Comparison of ENCODE assay signal across 26 mouse cellular contexts in the genomic region with DNA sequence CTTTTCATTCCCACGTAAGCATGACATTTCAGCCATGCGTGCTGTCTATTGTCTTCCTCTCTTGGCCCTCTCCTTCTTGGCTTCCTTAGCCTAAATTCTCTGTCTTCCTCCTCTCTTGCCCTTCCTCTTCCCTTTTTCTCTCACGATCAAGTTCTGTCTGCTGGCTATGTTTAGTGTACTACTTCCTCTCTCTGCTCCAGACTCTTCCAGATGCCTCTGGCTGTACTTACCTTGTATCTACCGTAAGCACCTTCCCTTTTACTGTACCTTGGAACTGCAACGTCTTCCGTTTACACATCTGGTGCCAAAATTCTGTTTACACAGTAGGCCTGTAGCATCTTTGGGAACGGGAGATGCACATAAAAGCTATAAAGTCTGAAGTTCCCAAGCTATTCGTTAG. TPM values are rescaled to one million over a fixed set of nuclear protein-coding genes. Genes with fewer than 3 reads are reported as not detected.
DNase-seq lines count a peak whose midpoint lies in the region; ATAC-seq and TF ChIP-seq lines count a peak whose summit lies in the region.
"Had no signal": no experiment of that assay in that cellular context is flagged by ENCODE, and none has a peak within 500 bp of the region (broad histone marks: within the 10 kb centered on the region; RNA-seq: fewer than 3 reads in every experiment).

No protein-coding gene starts in this region.

- TF ChIP-seq EP300 in MEL (IDR thresholded peaks at IDR 0.05; ENCODE audit: low read depth in 1 of 2, low read length in 2 of 2) = no peak

- no peak for TF ChIP-seq POLR2A in MEL (IDR thresholded peaks at IDR 0.05; ENCODE audit: control insufficient read depth in 1 of 2, insufficient read depth in 1 of 2, low read depth in 1 of 2, low read length in 2 of 2, poor library complexity in 1 of 2)
- no peak for TF ChIP-seq POLR2A in thymus, adult 2 months (IDR thresholded peaks at IDR 0.05; ENCODE audit: control insufficient read depth, extremely low read depth, insufficient read depth, low read length, poor library complexity)

- H3K4me2 ChIP-seq in intestine, embryonic 15.5 days (replicated peaks) = peak overlapping the region; percentile 33
- H3K4me2 ChIP-seq in limb, embryonic 12.5 days = 0 out of 2 replicates have a peak overlapping the region, but pooled peaks have one; percentile 1
- H3K4me2 ChIP-seq: embryonic facial prominence, embryonic 12.5 days; forebrain, embryonic 12.5 days; heart, embryonic 11.5 days; heart, embryonic 15.5 days; hindbrain, embryonic 14.5 days had no signal

- peak; percentile 18 for DNase-seq in MEL (ENCODE audit: low read depth, low spot score)
- no peak for DNase-seq in T-cell, adult 2 months (ENCODE audit: low spot score)
- DNase-seq in cerebellum, adult 11 months = no peak
- no peak for DNase-seq in thymus, adult 2 months
- DNase-seq: adrenal gland, postnatal 10 days; cerebellum, adult 8-10 months; cerebellum, postnatal 14 days; gastrocnemius, postnatal 10 days; heart, adult 2 months; heart, postnatal 14 days had no signal

- no peak overlapping the region for H3K4me3 ChIP-seq in MEL (ENCODE audit: control insufficient read depth in 1 of 2, insufficient read depth in 1 of 2, low read depth in 2 of 2, low read length in 2 of 2)
- peak overlapping the region; percentile 10; the same call in 1 of the 2 replicates for H3K4me3 ChIP-seq in intestine, embryonic 15.5 days (replicated peaks)
- no peak overlapping the region for H3K4me3 ChIP-seq in limb, embryonic 12.5 days (replicated peaks)
- H3K4me3 ChIP-seq in thymus, adult 2 months (ENCODE audit: control insufficient read depth, insufficient read depth, low read length) = no peak overlapping the region
- H3K4me3 ChIP-seq: embryonic facial prominence, embryonic 12.5 days; forebrain, embryonic 12.5 days; heart, adult 2 months; heart, embryonic 15.5 days; hindbrain, embryonic 10.5 days had no signal

- no peak overlapping the region for H3K27ac ChIP-seq in MEL (ENCODE audit: control insufficient read depth, low read depth, low read length)
- no peak overlapping the region for H3K27ac ChIP-seq in intestine, embryonic 15.5 days
- no peak overlapping the region for H3K27ac ChIP-seq in limb, embryonic 12.5 days
- no peak overlapping the region for H3K27ac ChIP-seq in thymus, adult 2 months (ENCODE audit: control insufficient read depth, insufficient read depth, low read length)
- H3K27ac ChIP-seq: embryonic facial prominence, embryonic 12.5 days; forebrain, embryonic 12.5 days; heart, adult 2 months; heart, embryonic 15.5 days; hindbrain, embryonic 10.5 days; hindbrain, embryonic 14.5 days had no signal

- H3K27me3 ChIP-seq in MEL (ENCODE audit: control insufficient read depth in 1 of 2, insufficient read depth in 2 of 2, low read length in 2 of 2) = no peaks in the 10 kb centered on the region
- no peaks in the 10 kb centered on the region for H3K27me3 ChIP-seq in intestine, embryonic 15.5 days (replicated peaks)
- H3K27me3 ChIP-seq in limb, embryonic 12.5 days = no peaks in the 10 kb centered on the region
- H3K27me3 ChIP-seq in thymus, adult 2 months (ENCODE audit: control insufficient read depth, insufficient read depth, low read length) = no peaks in the 10 kb centered on the region
- H3K27me3 ChIP-seq: CH12.LX; embryonic facial prominence, embryonic 12.5 days; forebrain, embryonic 12.5 days; heart, embryonic 15.5 days had no signal

- H3K36me3 ChIP-seq in MEL (ENCODE audit: control insufficient read depth in 1 of 2, insufficient read depth in 2 of 2, low read length in 2 of 2) = no peaks in the 10 kb centered on the region
- no peaks in the 10 kb centered on the region for H3K36me3 ChIP-seq in intestine, embryonic 15.5 days
- H3K36me3 ChIP-seq in limb, embryonic 12.5 days = no peaks in the 10 kb centered on the region
- no peaks in the 10 kb centered on the region for H3K36me3 ChIP-seq in thymus, adult 2 months (ENCODE audit: control insufficient read depth, insufficient read depth, low read length)
- H3K36me3 ChIP-seq: embryonic facial prominence, embryonic 12.5 days; forebrain, embryonic 12.5 days; heart, embryonic 15.5 days; hindbrain, embryonic 10.5 days had no signal

- no peaks in the 10 kb centered on the region for H3K9me3 ChIP-seq in MEL (replicated peaks; ENCODE audit: insufficient read depth, low read length)
- no peaks in the 10 kb centered on the region for H3K9me3 ChIP-seq in intestine, embryonic 15.5 days
- H3K9me3 ChIP-seq in limb, embryonic 12.5 days = no peaks in the 10 kb centered on the region
- H3K9me3 ChIP-seq: embryonic facial prominence, embryonic 12.5 days; forebrain, embryonic 12.5 days; heart, embryonic 15.5 days; hindbrain, embryonic 10.5 days had no signal

- TF ChIP-seq RAD21 in MEL (IDR thresholded peaks at IDR 0.05; ENCODE audit: low read depth, low read length) = no peak

- 0 out of 2 replicates have a peak, but pooled peaks have one; percentile 29 for ATAC-seq in common myeloid progenitor, adult 5-6 weeks (replicated peaks; ENCODE audit: low read depth, poor library complexity, severe bottlenecking)
- ATAC-seq in intestine, embryonic 15.5 days = peak; percentile 60
- no peak for ATAC-seq in limb, embryonic 12.5 days (ENCODE audit: insufficient number of reproducible peaks, insufficient read depth, low FRiP score, low TSS enrichment, low read depth)
- no peak for ATAC-seq in CD4-positive, CD25-positive, alpha-beta regulatory T cell, adult 4 months
- ATAC-seq: forebrain, embryonic 16.5 days had no signal

- no peaks in the 10 kb centered on the region for H3K4me1 ChIP-seq in MEL (ENCODE audit: control insufficient read depth in 1 of 2, insufficient read depth in 2 of 2, low read length in 2 of 2)
- H3K4me1 ChIP-seq in intestine, embryonic 15.5 days (replicated peaks) = no peaks in the 10 kb centered on the region
- H3K4me1 ChIP-seq in limb, embryonic 12.5 days (replicated peaks) = peaks cover 14% of the 10 kb centered on the region
- H3K4me1 ChIP-seq in thymus, adult 2 months (replicated peaks; ENCODE audit: control insufficient read depth, insufficient read depth, low read length) = no peaks in the 10 kb centered on the region
- H3K4me1 ChIP-seq: embryonic facial prominence, embryonic 12.5 days; forebrain, embryonic 12.5 days; hindbrain, embryonic 10.5 days had no signal

- 36% methylated on average over 8 of the region's 8 CpGs for WGBS in intestine, embryonic 15.5 days
- 48% methylated on average over 8 of the region's 8 CpGs for WGBS in limb, embryonic 12.5 days
- WGBS in thymus, adult 2 months = 40% methylated on average over 8 of the region's 8 CpGs

- no peak for TF ChIP-seq CTCF in MEL (IDR thresholded peaks at IDR 0.05 in 2 of 3, conservative IDR thresholded peaks at IDR 0.05 in 1 of 3; ENCODE audit: control insufficient read depth in 1 of 3, insufficient read depth in 1 of 3, low read depth in 2 of 3, low read length in 3 of 3, poor library complexity in 1 of 3, severe bottlenecking in 1 of 3)
- TF ChIP-seq CTCF in thymus, adult 2 months (IDR thresholded peaks at IDR 0.05; ENCODE audit: borderline replicate concordance, control insufficient read depth, extremely low read depth, insufficient read depth, low read length, poor library complexity) = no peak

- H3K79me2 ChIP-seq in MEL (ENCODE audit: control insufficient read depth, insufficient read depth, low read length, poor library complexity) = no peaks in the 10 kb centered on the region

- no peak overlapping the region for H3K9ac ChIP-seq in MEL (ENCODE audit: control insufficient read depth, low read depth, low read length, poor library complexity, severe bottlenecking)
- H3K9ac ChIP-seq in intestine, embryonic 15.5 days = no peak overlapping the region
- H3K9ac ChIP-seq in limb, embryonic 12.5 days (replicated peaks) = no peak overlapping the region
- H3K9ac ChIP-seq: embryonic facial prominence, embryonic 12.5 days; forebrain, embryonic 12.5 days; heart, embryonic 15.5 days; hindbrain, embryonic 14.5 days had no signal

RNA-seq across cellular contexts. Expression of gene 2610528A11Rik, which starts 4.4 kb away (rescaled TPM):
- not detected in 2 replicates for total RNA-seq in MEL (2012; rRNA removed)
- under 1 TPM in 1 of 2 experiments, not detected in 1; 0.14 TPM for polyA plus RNA-seq in MEL (2012; ENCODE audit: insufficient read depth in 1 of 2, insufficient read length in 2 of 2, low read depth in 1 of 2, low replicate concordance in 2 of 2, missing spikeins in 1 of 2)
- 2.8 TPM in 1 of 2 replicates, not detected in the other for total RNA-seq in common myeloid progenitor, adult 5-6 weeks (2017)
- polyA plus RNA-seq in intestine, embryonic 15.5 days (2015; fragmentation: Nextera tagmentation; extraction: Ambion mirVana) = 59.3 and 59.7 TPM in 2 replicates
- polyA plus RNA-seq in limb, embryonic 12.5 days (2016; fragmentation: Nextera tagmentation; extraction: Ambion mirVana) = 0.59 and 0.68 TPM in 2 replicates
- polyA plus RNA-seq in CD4-positive, CD25-positive, alpha-beta regulatory T cell, adult 4 months (2017; shearing (Covaris generic)) = 1 to 10 TPM in 1 of 2 experiments, not detected in 1; 1.1 TPM
- 2.0 and 2.9 TPM in 2 replicates for polyA plus RNA-seq in thymus, adult 2 months (2012; rRNA removed)
- total RNA-seq: CH12.LX; gastrocnemius, postnatal 4 days; heart, adult 2 months; heart, postnatal 14 days had no signal
- polyA plus RNA-seq: forebrain, embryonic 12.5 days; forebrain, embryonic 16.5 days had no signal

RNA-seq across cellular contexts. Expression of gene Cdhr1, which starts 11.3 kb away (rescaled TPM):
- not detected in 2 replicates for total RNA-seq in MEL (2012; rRNA removed)
- polyA plus RNA-seq in MEL (2012; ENCODE audit: insufficient read depth in 1 of 2, insufficient read length in 2 of 2, low read depth in 1 of 2, low replicate concordance in 2 of 2, missing spikeins in 1 of 2) = not detected
- not detected in 2 replicates for total RNA-seq in common myeloid progenitor, adult 5-6 weeks (2017)
- polyA plus RNA-seq in intestine, embryonic 15.5 days (2015; fragmentation: Nextera tagmentation; extraction: Ambion mirVana) = 0.29 and 0.34 TPM in 2 replicates
- 0.11 TPM in 1 of 2 replicates, not detected in the other for polyA plus RNA-seq in limb, embryonic 12.5 days (2016; fragmentation: Nextera tagmentation; extraction: Ambion mirVana)
- not detected for polyA plus RNA-seq in CD4-positive, CD25-positive, alpha-beta regulatory T cell, adult 4 months (2017; shearing (Covaris generic))
- 6.8 and 7.2 TPM in 2 replicates for polyA plus RNA-seq in thymus, adult 2 months (2012; rRNA removed)
- total RNA-seq: CH12.LX; gastrocnemius, postnatal 4 days had no signal

RNA-seq across cellular contexts. Expression of gene Ghitm, which starts 25.6 kb away (rescaled TPM):
- total RNA-seq in MEL (2012; rRNA removed) = 138 and 178 TPM in 2 replicates
- polyA plus RNA-seq in MEL (2012; ENCODE audit: insufficient read depth in 1 of 2, insufficient read length in 2 of 2, low read depth in 1 of 2, low replicate concordance in 2 of 2, missing spikeins in 1 of 2) = 100 to 1,000 TPM; 108 to 279 TPM
- total RNA-seq in common myeloid progenitor, adult 5-6 weeks (2017) = 111 and 123 TPM in 2 replicates
- 300 and 309 TPM in 2 replicates for polyA plus RNA-seq in intestine, embryonic 15.5 days (2015; fragmentation: Nextera tagmentation; extraction: Ambion mirVana)
- polyA plus RNA-seq in limb, embryonic 12.5 days (2016; fragmentation: Nextera tagmentation; extraction: Ambion mirVana) = 161 and 167 TPM in 2 replicates
- 100 to 1,000 TPM; 343 to 376 TPM for polyA plus RNA-seq in CD4-positive, CD25-positive, alpha-beta regulatory T cell, adult 4 months (2017; shearing (Covaris generic))
- polyA plus RNA-seq in thymus, adult 2 months (2012; rRNA removed) = 104 and 115 TPM in 2 replicates

RNA-seq across cellular contexts. Expression of gene Lrit2, which starts 41.7 kb away (rescaled TPM):
- total RNA-seq in MEL (2012; rRNA removed) = not detected in 2 replicates
- polyA plus RNA-seq in MEL (2012; ENCODE audit: insufficient read depth in 1 of 2, insufficient read length in 2 of 2, low read depth in 1 of 2, low replicate concordance in 2 of 2, missing spikeins in 1 of 2) = not detected
- total RNA-seq in common myeloid progenitor, adult 5-6 weeks (2017) = not detected in 2 replicates
- not detected in 2 replicates for polyA plus RNA-seq in intestine, embryonic 15.5 days (2015; fragmentation: Nextera tagmentation; extraction: Ambion mirVana)
- polyA plus RNA-seq in limb, embryonic 12.5 days (2016; fragmentation: Nextera tagmentation; extraction: Ambion mirVana) = not detected in 2 replicates
- not detected for polyA plus RNA-seq in CD4-positive, CD25-positive, alpha-beta regulatory T cell, adult 4 months (2017; shearing (Covaris generic))
- 0.09 and 0.26 TPM in 2 replicates for polyA plus RNA-seq in thymus, adult 2 months (2012; rRNA removed)
- total RNA-seq: adrenal gland, postnatal 10 days; CH12.LX; gastrocnemius, postnatal 10 days; gastrocnemius, postnatal 4 days; heart, adult 2 months; heart, postnatal 14 days had no signal
- polyA plus RNA-seq: cortical plate, adult 2 months; embryonic facial prominence, embryonic 12.5 days; forebrain, embryonic 12.5 days; forebrain, embryonic 16.5 days; frontal cortex, adult 2 months; heart, adult 2 months; heart, embryonic 11.5 days; heart, embryonic 15.5 days; hindbrain, embryonic 10.5 days; hindbrain, embryonic 14.5 days had no signal

RNA-seq across cellular contexts. Expression of gene Lrit1, which starts 54.8 kb away (rescaled TPM):
- not detected in 2 replicates for total RNA-seq in MEL (2012; rRNA removed)
- polyA plus RNA-seq in MEL (2012; ENCODE audit: insufficient read depth in 1 of 2, insufficient read length in 2 of 2, low read depth in 1 of 2, low replicate concordance in 2 of 2, missing spikeins in 1 of 2) = not detected
- not detected in 2 replicates for total RNA-seq in common myeloid progenitor, adult 5-6 weeks (2017)
- polyA plus RNA-seq in intestine, embryonic 15.5 days (2015; fragmentation: Nextera tagmentation; extraction: Ambion mirVana) = not detected in 2 replicates
- polyA plus RNA-seq in limb, embryonic 12.5 days (2016; fragmentation: Nextera tagmentation; extraction: Ambion mirVana) = not detected in 2 replicates
- polyA plus RNA-seq in CD4-positive, CD25-positive, alpha-beta regulatory T cell, adult 4 months (2017; shearing (Covaris generic)) = not detected
- polyA plus RNA-seq in thymus, adult 2 months (2012; rRNA removed) = 0.04 TPM in 2 replicates
- total RNA-seq: CH12.LX; gastrocnemius, postnatal 10 days; heart, adult 2 months had no signal
- polyA plus RNA-seq: C2C12; cortical plate, adult 2 months; embryonic facial prominence, embryonic 12.5 days; forebrain, embryonic 12.5 days; forebrain, embryonic 16.5 days; frontal cortex, adult 2 months; heart, adult 2 months; heart, embryonic 11.5 days; heart, embryonic 15.5 days; hindbrain, embryonic 10.5 days; hindbrain, embryonic 14.5 days had no signal

Comparison
In these comparisons a context has a peak if more than half of its experiments do, and no peak if none do; other contexts are left out.
1. ATAC-seq: peak in common myeloid progenitor, adult 5-6 weeks (single experiment) and intestine, embryonic 15.5 days (single experiment); none in limb, embryonic 12.5 days (single experiment) and CD4-positive, CD25-positive, alpha-beta regulatory T cell, adult 4 months (single experiment).
2. RNA of gene 2610528A11Rik, which starts 4.4 kb away (polyA plus RNA-seq): 59.3 to 59.7 TPM in intestine, embryonic 15.5 days; 2.0 to 2.9 TPM in thymus, adult 2 months, 1.1 TPM in CD4-positive, CD25-positive, alpha-beta regulatory T cell, adult 4 months, 0.59 to 0.68 TPM in limb, embryonic 12.5 days and 0.14 TPM in MEL; every median in the first group is over 10 times any median in the second.